Mouse (Mus musculus) common myeloid progenitor, adult 5-6 weeks (primary cell): ENCODE data around the gene Tbc1d2. TPM values are rescaled to one million over a fixed set of nuclear protein-coding genes. Genes with fewer than 3 reads are reported as not detected.

Source experiments
- ATAC-seq: replicated peaks from 2 replicates; pipeline ENCODE4 v1.8.0; 2016; ENCODE audit warnings: low read depth, mild to moderate bottlenecking, moderate TSS enrichment, inconsistent platforms; ENCODE audit not compliant: poor library complexity, severe bottlenecking
- total RNA-seq: library from RNA; stranded (forward); fragments of 200-1000, 187-1606 nt; gene quantifications from 2 replicates; pipeline ENCODE4 v1.2.3, GENCODE M21; 2017

Tbc1d2 gene
- total RNA-seq, 1 experiment from 2014 or later, result 5.3 TPM

DNA sequence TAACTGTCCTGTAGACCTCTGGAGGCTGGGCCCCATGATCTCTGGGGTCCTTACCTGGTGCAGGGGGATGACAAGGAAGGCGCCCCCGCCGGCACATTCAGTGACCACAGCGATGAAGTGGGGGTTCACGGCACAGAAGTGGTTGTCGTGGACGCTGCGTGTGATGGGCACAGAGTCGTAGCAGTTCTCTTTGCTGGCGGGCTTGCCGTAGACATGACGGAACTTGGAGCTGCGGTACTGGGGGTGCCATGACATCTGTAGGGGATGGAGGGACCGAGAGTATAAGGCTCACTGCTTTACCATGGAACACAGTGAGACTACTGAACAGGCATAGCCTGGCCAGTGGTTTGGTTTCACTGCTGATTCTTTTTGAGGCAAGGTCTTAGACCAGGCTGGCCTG is 87.2 kb downstream of the Tbc1d2 start:
- ATAC-seq, result no peak

DNA sequence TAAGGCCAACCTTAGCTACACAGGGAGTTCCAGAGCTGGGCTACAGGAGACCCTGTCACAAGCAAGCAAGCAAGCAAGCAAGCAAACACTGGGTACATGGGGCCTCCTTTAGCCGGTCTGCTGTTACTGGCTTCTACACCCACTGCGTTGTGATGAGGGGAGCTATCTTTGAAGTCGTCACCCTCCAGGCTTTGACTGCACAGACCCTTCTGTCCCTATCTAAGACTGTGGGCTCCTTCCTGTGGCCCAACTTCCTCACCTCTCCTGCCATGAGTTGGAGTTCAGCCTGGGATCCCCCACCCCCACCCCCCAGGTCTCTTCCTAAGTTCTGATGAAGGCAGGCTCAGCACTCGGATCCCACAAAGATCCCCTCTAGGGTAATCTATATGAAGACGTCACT is 88.0 kb downstream of the Tbc1d2 start:
- no peak for ATAC-seq

DNA sequence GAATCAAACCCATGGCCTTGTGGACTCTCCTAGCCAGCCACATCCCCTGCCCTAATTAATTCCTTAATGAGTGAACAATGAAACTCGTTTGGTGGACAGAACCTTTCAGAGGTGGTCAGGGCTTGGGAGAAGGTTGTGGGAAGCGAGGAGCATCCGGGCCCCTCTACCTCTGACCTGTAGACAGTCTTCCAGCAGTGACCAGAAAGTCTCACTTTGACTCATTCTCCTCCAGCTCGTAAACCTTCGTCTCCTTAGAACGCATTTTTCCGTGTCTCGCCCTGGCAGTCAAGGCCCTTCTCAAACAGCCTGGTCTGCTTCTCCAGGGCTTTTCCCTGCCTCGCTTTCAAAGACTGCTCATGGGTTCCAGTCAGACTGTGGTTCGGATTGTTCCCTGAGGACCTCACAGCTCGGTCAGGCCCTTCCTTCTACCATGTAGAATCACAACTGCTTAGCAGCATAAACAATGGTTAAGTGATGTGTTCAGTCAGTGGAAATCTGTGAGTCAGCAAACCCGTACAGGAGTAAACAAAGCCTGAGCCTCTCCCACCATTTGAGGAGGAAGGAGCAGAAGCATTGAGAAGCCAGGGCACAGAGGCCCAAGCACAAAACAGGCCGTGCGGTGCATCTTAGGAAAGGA is 89.8 kb downstream of the Tbc1d2 start:
- no peak for ATAC-seq

DNA sequence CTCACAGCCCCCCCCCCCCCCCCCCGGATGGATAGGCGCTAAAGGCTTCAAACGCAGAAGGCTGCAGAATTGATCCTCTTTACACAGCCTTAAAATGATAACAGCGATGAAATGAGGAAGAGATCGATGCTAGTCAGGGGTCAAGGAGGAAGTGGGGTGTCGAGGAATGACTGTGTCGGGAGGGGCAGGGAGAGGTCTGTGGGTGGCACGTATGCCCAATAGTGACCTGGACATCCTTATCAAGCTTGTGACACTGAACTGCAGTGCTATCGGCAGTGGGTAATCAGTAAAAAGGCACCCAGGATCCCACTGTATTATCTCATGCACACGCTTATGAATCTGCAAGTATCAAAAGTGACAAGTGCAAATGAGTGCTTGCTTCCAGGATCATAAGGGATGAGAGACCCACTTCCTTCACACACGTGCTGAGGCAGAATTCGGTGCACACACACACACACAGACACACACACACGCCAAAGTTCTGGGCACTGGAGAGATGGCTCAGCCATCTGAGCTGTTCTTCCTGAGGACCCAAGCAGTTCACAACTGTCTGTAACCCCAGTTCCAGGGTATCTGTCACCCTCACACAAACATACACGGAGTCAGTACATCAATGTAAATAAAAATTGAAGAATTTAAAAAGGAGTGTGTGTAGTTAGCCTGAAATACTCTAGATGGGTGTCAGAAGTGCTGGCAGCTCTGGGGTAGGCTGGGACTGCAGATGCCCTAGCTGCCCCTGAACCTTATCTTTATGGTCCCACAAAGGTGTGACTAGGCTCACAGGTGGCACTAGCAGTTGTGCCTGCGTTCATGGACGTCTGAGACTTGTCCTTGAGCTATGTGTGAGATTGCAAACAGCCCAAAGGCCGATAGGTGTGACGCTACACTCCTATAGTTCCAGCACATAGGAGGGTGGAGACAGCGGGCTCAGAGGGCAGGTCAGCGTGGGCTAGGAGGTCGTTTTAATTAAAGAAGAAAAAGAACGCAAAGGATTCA is 91.0 kb downstream of the Tbc1d2 start:
- peak; percentile 36 for ATAC-seq

DNA sequence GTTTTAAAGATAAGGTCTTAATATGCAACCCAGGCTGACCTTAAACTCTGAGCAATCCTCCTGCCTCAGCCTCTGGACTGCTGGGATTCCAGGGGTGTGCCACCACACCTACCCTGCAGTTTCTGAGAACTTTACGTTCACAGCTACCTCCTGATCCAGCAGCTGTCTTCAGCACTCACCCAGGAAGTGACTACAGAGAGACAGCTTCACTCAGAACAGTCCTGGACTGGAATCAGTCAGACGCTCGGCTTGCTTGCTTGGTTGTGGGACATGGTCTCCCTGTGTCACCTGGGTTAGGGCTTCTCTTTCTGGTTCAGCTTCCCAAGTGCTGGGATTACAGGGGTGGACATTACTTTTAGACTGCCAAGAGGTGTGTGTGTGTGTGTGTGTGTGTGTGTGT is 93.1 kb downstream of the Tbc1d2 start:
- ATAC-seq, result no peak

DNA sequence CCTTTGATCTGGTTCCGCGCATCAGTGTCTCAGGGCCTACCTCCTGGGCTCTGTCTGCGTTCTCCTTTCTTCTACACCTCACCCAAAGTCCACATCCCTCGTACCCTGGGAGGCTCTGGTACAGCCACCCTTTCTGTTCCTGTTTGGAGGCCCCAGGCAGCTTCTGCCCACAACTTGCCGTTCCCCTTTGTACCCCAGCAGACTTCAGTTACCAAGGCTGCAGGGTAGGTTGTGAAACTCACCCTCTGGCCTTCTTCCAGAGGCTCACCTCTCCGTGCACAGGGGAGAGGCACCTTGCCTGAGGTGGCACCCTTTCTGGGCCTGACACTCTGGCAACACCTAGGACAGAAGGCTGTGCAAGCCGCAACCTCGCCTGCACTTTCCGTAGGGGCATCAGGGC is 94.2 kb downstream of the Tbc1d2 start:
- peak; percentile 66 for ATAC-seq

Other genes with a start within 250 kb of the Tbc1d2 start
- gene Hemgn, start 236.7 kb downstream of the Tbc1d2 start, total RNA-seq, result 64.2 and 76.9 TPM in 2 replicates
- 152 and 196 TPM in 2 replicates for gene Anp32b, start 199.3 kb downstream of the Tbc1d2 start, total RNA-seq
- gene Nans, start 161.0 kb downstream of the Tbc1d2 start, total RNA-seq, result 57.9 and 65.7 TPM in 2 replicates
- 24.2 and 28.0 TPM in 2 replicates for gene Trim14, start 114.1 kb downstream of the Tbc1d2 start, total RNA-seq
- gene Coro2a, start 48.0 kb downstream of the Tbc1d2 start, total RNA-seq, result 47.3 and 61.3 TPM in 2 replicates